Mouse (Mus musculus) kidney, adult 2 months (tissue): ENCODE results near the gene Fbxl19.

Source experiments
- CTCF ChIP-seq: fragments of 200-500 bp; conservative IDR thresholded peaks from 2 replicates; pipeline ENCODE4 v1.5.1; 2011; ENCODE audit warnings: low read depth, mild to moderate bottlenecking, control low read depth, low read length, moderate library complexity, mixed read lengths; ENCODE audit not compliant: insufficient read depth, insufficient read length
- POLR2A ChIP-seq: fragments of 200-500 bp; IDR thresholded peaks from one replicate; pipeline ENCODE4 v1.6.1; 2011; ENCODE audit warnings: low read depth, low read length, control low read depth

DNA sequence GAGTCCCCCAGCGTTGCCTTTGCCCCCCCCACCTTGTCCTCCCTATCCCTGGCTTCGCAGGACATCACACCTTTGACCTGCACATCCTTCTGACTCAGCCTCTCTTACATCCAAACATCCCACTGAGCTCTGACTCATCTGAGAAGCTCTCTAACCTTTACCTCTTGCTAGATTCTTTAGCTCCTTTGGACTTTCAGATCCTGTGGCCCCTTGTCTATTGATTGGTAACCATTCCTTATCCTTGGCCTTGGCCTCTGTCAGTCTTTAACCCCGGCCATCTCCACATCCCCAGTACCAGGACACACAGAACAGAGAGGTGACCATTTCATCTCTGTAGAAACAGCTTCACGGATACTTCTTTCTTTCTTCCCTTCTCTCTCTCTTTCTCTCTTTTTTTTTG, 14.2 kb upstream of the Fbxl19 start:
- TF ChIP-seq POLR2A (no peak), CTCF (no peak)
